Mouse (Mus musculus): ENCODE data around the gene Filip1. TPM values are rescaled to one million over a fixed set of nuclear protein-coding genes. Genes with fewer than 3 reads are reported as not detected.

The Filip1 gene
- polyA plus RNA-seq, 1 experiment from 2014 or later = 4.2 TPM

- DNase-seq (no peak), ATAC-seq (ENCODE audit: low FRiP score, low TSS enrichment) (no peak)
- Histone ChIP-seq H3K4me1 (ENCODE audit: control insufficient read depth, insufficient read depth, low read length) (no peaks in the 10 kb centered on the region), H3K4me3 (replicated peaks; ENCODE audit: low read depth, low read length) (no peak overlapping the region), H3K27me3 (ENCODE audit: control insufficient read depth, insufficient read depth, low read length) (no peaks in the 10 kb centered on the region), H3K9me3 (ENCODE audit: control insufficient read depth, low read length) (no peaks in the 10 kb centered on the region), H3K9ac (replicated peaks; ENCODE audit: low read length) (no peak overlapping the region), H3K36me3 (ENCODE audit: control insufficient read depth, insufficient read depth, low read length) (no peaks in the 10 kb centered on the region), H3K4me2 (ENCODE audit: low read length) (no peak overlapping the region), H3K27ac (replicated peaks; ENCODE audit: low read depth, low read length) (no peak overlapping the region)
- 87% methylated on average over 2 of the region's 2 CpGs for WGBS
These were observed 64.7 kb downstream of the Filip1 start for GRCm38 (mm10) chr9:79947973-79948372.

- no peak overlapping the region for H3K4me2 ChIP-seq (ENCODE audit: low read length)
- WGBS = 88% methylated on average over 3 of the region's 3 CpGs
- H3K27me3 ChIP-seq (ENCODE audit: control insufficient read depth, insufficient read depth, low read length) = no peaks in the 10 kb centered on the region
- DNase-seq (no peak), ATAC-seq (ENCODE audit: low FRiP score, low TSS enrichment) (no peak)
- H3K36me3 ChIP-seq (ENCODE audit: control insufficient read depth, insufficient read depth, low read length) = no peaks in the 10 kb centered on the region
- no peak overlapping the region for H3K27ac ChIP-seq (replicated peaks; ENCODE audit: low read depth, low read length)
- no peak overlapping the region for H3K9ac ChIP-seq (replicated peaks; ENCODE audit: low read length)
- H3K4me3 ChIP-seq (replicated peaks; ENCODE audit: low read depth, low read length) = no peak overlapping the region
- no peaks in the 10 kb centered on the region for H3K9me3 ChIP-seq (ENCODE audit: control insufficient read depth, low read length)
- H3K4me1 ChIP-seq (ENCODE audit: control insufficient read depth, insufficient read depth, low read length) = no peaks in the 10 kb centered on the region
These were observed 65.2 kb downstream of the Filip1 start for GRCm38 (mm10) chr9:79947414-79947813.

GRCm38 (mm10) chr9:79944872-79945271 lies 67.8 kb downstream of the Filip1 start:
- H3K9me3 ChIP-seq (ENCODE audit: control insufficient read depth, low read length) = no peaks in the 10 kb centered on the region
- no peaks in the 10 kb centered on the region for H3K27me3 ChIP-seq (ENCODE audit: control insufficient read depth, insufficient read depth, low read length)
- DNase-seq = no peak
- WGBS = 79% methylated on average over 6 of the region's 6 CpGs
- no peak overlapping the region for H3K27ac ChIP-seq (replicated peaks; ENCODE audit: low read depth, low read length)
- H3K36me3 ChIP-seq (ENCODE audit: control insufficient read depth, insufficient read depth, low read length) = no peaks in the 10 kb centered on the region
- H3K4me3 ChIP-seq (replicated peaks; ENCODE audit: low read depth, low read length) = no peak overlapping the region
- H3K9ac ChIP-seq (replicated peaks; ENCODE audit: low read length) = no peak overlapping the region
- no peaks in the 10 kb centered on the region for H3K4me1 ChIP-seq (ENCODE audit: control insufficient read depth, insufficient read depth, low read length)
- no peak for ATAC-seq (ENCODE audit: low FRiP score, low TSS enrichment)
- no peak overlapping the region for H3K4me2 ChIP-seq (ENCODE audit: low read length)

- Histone ChIP-seq H3K27me3 (ENCODE audit: control insufficient read depth, insufficient read depth, low read length) (no peaks in the 10 kb centered on the region), H3K27ac (replicated peaks; ENCODE audit: low read depth, low read length) (no peak overlapping the region), H3K4me1 (ENCODE audit: control insufficient read depth, insufficient read depth, low read length) (no peaks in the 10 kb centered on the region), H3K4me2 (ENCODE audit: low read length) (no peak overlapping the region), H3K4me3 (replicated peaks; ENCODE audit: low read depth, low read length) (no peak overlapping the region), H3K36me3 (ENCODE audit: control insufficient read depth, insufficient read depth, low read length) (no peaks in the 10 kb centered on the region), H3K9ac (replicated peaks; ENCODE audit: low read length) (no peak overlapping the region), H3K9me3 (ENCODE audit: control insufficient read depth, low read length) (no peaks in the 10 kb centered on the region)
- no peak for ATAC-seq (ENCODE audit: low FRiP score, low TSS enrichment)
- WGBS = 78% methylated on average over 10 of the region's 10 CpGs
- DNase-seq = no peak
These were observed 68.7 kb downstream of the Filip1 start for GRCm38 (mm10) chr9:79943986-79944385.

GRCm38 (mm10) chr9:79938416-79939206 lies 74.0 kb downstream of the Filip1 start:
- Histone ChIP-seq H3K9me3 (ENCODE audit: control insufficient read depth, low read length) (no peaks in the 10 kb centered on the region), H3K4me2 (ENCODE audit: low read length) (no peak overlapping the region), H3K36me3 (ENCODE audit: control insufficient read depth, insufficient read depth, low read length) (no peaks in the 10 kb centered on the region), H3K4me1 (ENCODE audit: control insufficient read depth, insufficient read depth, low read length) (no peaks in the 10 kb centered on the region), H3K27me3 (ENCODE audit: control insufficient read depth, insufficient read depth, low read length) (no peaks in the 10 kb centered on the region), H3K27ac (replicated peaks; ENCODE audit: low read depth, low read length) (no peak overlapping the region), H3K4me3 (replicated peaks; ENCODE audit: low read depth, low read length) (no peak overlapping the region), H3K9ac (replicated peaks; ENCODE audit: low read length) (no peak overlapping the region)
- ATAC-seq (ENCODE audit: low FRiP score, low TSS enrichment) = no peak
- 83% methylated on average over 11 of the region's 11 CpGs for WGBS
- DNase-seq = no peak

- ATAC-seq (ENCODE audit: low FRiP score, low TSS enrichment) = no peak
- Histone ChIP-seq H3K4me1 (ENCODE audit: control insufficient read depth, insufficient read depth, low read length) (no peaks in the 10 kb centered on the region), H3K9ac (replicated peaks; ENCODE audit: low read length) (no peak overlapping the region), H3K36me3 (ENCODE audit: control insufficient read depth, insufficient read depth, low read length) (no peaks in the 10 kb centered on the region), H3K4me2 (ENCODE audit: low read length) (no peak overlapping the region), H3K9me3 (ENCODE audit: control insufficient read depth, low read length) (no peaks in the 10 kb centered on the region), H3K27ac (replicated peaks; ENCODE audit: low read depth, low read length) (no peak overlapping the region), H3K27me3 (ENCODE audit: control insufficient read depth, insufficient read depth, low read length) (no peaks in the 10 kb centered on the region), H3K4me3 (replicated peaks; ENCODE audit: low read depth, low read length) (no peak overlapping the region)
- WGBS = 71% methylated on average over 6 of the region's 6 CpGs
- DNase-seq = no peak
These were observed 75.1 kb downstream of the Filip1 start for GRCm38 (mm10) chr9:79937570-79937969.

- DNase-seq = no peak
- Histone ChIP-seq H3K4me3 (replicated peaks; ENCODE audit: low read depth, low read length) (no peak overlapping the region), H3K27ac (replicated peaks; ENCODE audit: low read depth, low read length) (no peak overlapping the region), H3K4me1 (ENCODE audit: control insufficient read depth, insufficient read depth, low read length) (no peaks in the 10 kb centered on the region), H3K9ac (replicated peaks; ENCODE audit: low read length) (no peak overlapping the region), H3K27me3 (ENCODE audit: control insufficient read depth, insufficient read depth, low read length) (no peaks in the 10 kb centered on the region), H3K4me2 (ENCODE audit: low read length) (no peak overlapping the region), H3K36me3 (ENCODE audit: control insufficient read depth, insufficient read depth, low read length) (no peaks in the 10 kb centered on the region), H3K9me3 (ENCODE audit: control insufficient read depth, low read length) (no peaks in the 10 kb centered on the region)
- no peak for ATAC-seq (ENCODE audit: low FRiP score, low TSS enrichment)
- WGBS = 87% methylated on average over 5 of the region's 5 CpGs
These were observed 80.1 kb downstream of the Filip1 start for GRCm38 (mm10) chr9:79932578-79932977.

GRCm38 (mm10) chr9:79928092-79928491 lies 84.6 kb downstream of the Filip1 start:
- no peaks in the 10 kb centered on the region for H3K4me1 ChIP-seq (ENCODE audit: control insufficient read depth, insufficient read depth, low read length)
- ATAC-seq (ENCODE audit: low FRiP score, low TSS enrichment) = no peak
- 92% methylated on average over 3 of the region's 3 CpGs for WGBS

GRCm38 (mm10) chr9:79927156-79927870 lies 85.3 kb downstream of the Filip1 start:
- Histone ChIP-seq H3K4me1 (ENCODE audit: control insufficient read depth, insufficient read depth, low read length) (no peaks in the 10 kb centered on the region), H3K27ac (replicated peaks; ENCODE audit: low read depth, low read length) (no peak overlapping the region), H3K9me3 (ENCODE audit: control insufficient read depth, low read length) (no peaks in the 10 kb centered on the region), H3K4me3 (replicated peaks; ENCODE audit: low read depth, low read length) (no peak overlapping the region), H3K36me3 (ENCODE audit: control insufficient read depth, insufficient read depth, low read length) (no peaks in the 10 kb centered on the region), H3K9ac (replicated peaks; ENCODE audit: low read length) (no peak overlapping the region), H3K4me2 (ENCODE audit: low read length) (no peak overlapping the region), H3K27me3 (ENCODE audit: control insufficient read depth, insufficient read depth, low read length) (no peaks in the 10 kb centered on the region)
- ATAC-seq (ENCODE audit: low FRiP score, low TSS enrichment) (no peak), DNase-seq (no peak)
- WGBS = 91% methylated on average over 21 of the region's 21 CpGs

More at GRCm38 (mm10) chr9:79928092-79928491, 84.6 kb downstream of the Filip1 start:
- no peaks in the 10 kb centered on the region for H3K27me3 ChIP-seq (ENCODE audit: control insufficient read depth, insufficient read depth, low read length)
- no peak overlapping the region for H3K4me3 ChIP-seq (replicated peaks; ENCODE audit: low read depth, low read length)
- H3K4me2 ChIP-seq (ENCODE audit: low read length) = no peak overlapping the region
- H3K36me3 ChIP-seq (ENCODE audit: control insufficient read depth, insufficient read depth, low read length) = no peaks in the 10 kb centered on the region
- no peak overlapping the region for H3K27ac ChIP-seq (replicated peaks; ENCODE audit: low read depth, low read length)
- no peak overlapping the region for H3K9ac ChIP-seq (replicated peaks; ENCODE audit: low read length)
- DNase-seq = no peak
- H3K9me3 ChIP-seq (ENCODE audit: control insufficient read depth, low read length) = no peaks in the 10 kb centered on the region

Measured in midbrain, embryonic 14.5 days (tissue).